Mouse (Mus musculus): ENCODE measurements around the gene Trpc4ap. TPM values are rescaled to one million over a fixed set of nuclear protein-coding genes. Genes with fewer than 3 reads are reported as not detected.

Trpc4ap gene
- polyA plus RNA-seq, 1 experiment: 81.2 TPM

- TF ChIP-seq EP300 (IDR thresholded peaks at IDR 0.05; ENCODE audit: insufficient read depth, low read depth, low read length): no peak
- no peak for TF ChIP-seq CTCF (IDR thresholded peaks at IDR 0.05; ENCODE audit: low read depth, low read length)
- TF ChIP-seq POLR2A (IDR thresholded peaks at IDR 0.05; ENCODE audit: insufficient read depth, low read length): no peak
- no peak overlapping the region for H3K27ac ChIP-seq (ENCODE audit: insufficient read depth, low read length)
- H3K27me3 ChIP-seq (ENCODE audit: control insufficient read depth, insufficient read depth, low read length, poor library complexity, severe bottlenecking): no peaks in the 10 kb centered on the region
- no peaks in the 10 kb centered on the region for H3K4me1 ChIP-seq (ENCODE audit: control insufficient read depth, insufficient read depth, low read length)
- H3K9me3 ChIP-seq (replicated peaks; ENCODE audit: control insufficient read depth, insufficient read depth, low read length, poor library complexity, severe bottlenecking): no peaks in the 10 kb centered on the region
- no peaks in the 10 kb centered on the region for H3K36me3 ChIP-seq (ENCODE audit: control insufficient read depth, insufficient read depth, low read length, poor library complexity, severe bottlenecking)
- H3K4me3 ChIP-seq (ENCODE audit: low read depth, low read length): no peak overlapping the region
- H3K9ac ChIP-seq (ENCODE audit: low read depth, poor library complexity, severe bottlenecking): no peak overlapping the region
These were observed 3.0 kb downstream of the Trpc4ap start for GRCm38 (mm10) chr2:155689211-155689610.

GRCm38 (mm10) chr2:155687746-155688145 lies 4.4 kb downstream of the Trpc4ap start:
- Histone ChIP-seq H3K9me3 (replicated peaks; ENCODE audit: control insufficient read depth, insufficient read depth, low read length, poor library complexity, severe bottlenecking) (no peaks in the 10 kb centered on the region), H3K36me3 (ENCODE audit: control insufficient read depth, insufficient read depth, low read length, poor library complexity, severe bottlenecking) (no peaks in the 10 kb centered on the region), H3K4me1 (ENCODE audit: control insufficient read depth, insufficient read depth, low read length) (no peaks in the 10 kb centered on the region), H3K27ac (ENCODE audit: insufficient read depth, low read length) (no peak overlapping the region), H3K9ac (ENCODE audit: low read depth, poor library complexity, severe bottlenecking) (no peak overlapping the region), H3K27me3 (ENCODE audit: control insufficient read depth, insufficient read depth, low read length, poor library complexity, severe bottlenecking) (no peaks in the 10 kb centered on the region), H3K4me3 (ENCODE audit: low read depth, low read length) (no peak overlapping the region)
- TF ChIP-seq CTCF (IDR thresholded peaks at IDR 0.05; ENCODE audit: low read depth, low read length): no peak
- no peak for TF ChIP-seq EP300 (IDR thresholded peaks at IDR 0.05; ENCODE audit: insufficient read depth, low read depth, low read length)
- no peak for TF ChIP-seq POLR2A (IDR thresholded peaks at IDR 0.05; ENCODE audit: insufficient read depth, low read length)

- H3K4me1 ChIP-seq (ENCODE audit: control insufficient read depth, insufficient read depth, low read length): no peaks in the 10 kb centered on the region
- TF ChIP-seq EP300 (IDR thresholded peaks at IDR 0.05; ENCODE audit: insufficient read depth, low read depth, low read length) (no peak), POLR2A (IDR thresholded peaks at IDR 0.05; ENCODE audit: insufficient read depth, low read length) (no peak), CTCF (IDR thresholded peaks at IDR 0.05; ENCODE audit: low read depth, low read length) (no peak)
- no peaks in the 10 kb centered on the region for H3K9me3 ChIP-seq (replicated peaks; ENCODE audit: control insufficient read depth, insufficient read depth, low read length, poor library complexity, severe bottlenecking)
- H3K36me3 ChIP-seq (ENCODE audit: control insufficient read depth, insufficient read depth, low read length, poor library complexity, severe bottlenecking): no peaks in the 10 kb centered on the region
- H3K27ac ChIP-seq (ENCODE audit: insufficient read depth, low read length): no peak overlapping the region
- no peaks in the 10 kb centered on the region for H3K27me3 ChIP-seq (ENCODE audit: control insufficient read depth, insufficient read depth, low read length, poor library complexity, severe bottlenecking)
- H3K4me3 ChIP-seq (ENCODE audit: low read depth, low read length): no peak overlapping the region
- H3K9ac ChIP-seq (ENCODE audit: low read depth, poor library complexity, severe bottlenecking): no peak overlapping the region
These were observed 5.6 kb downstream of the Trpc4ap start for GRCm38 (mm10) chr2:155686572-155686971.

- Histone ChIP-seq H3K9ac (ENCODE audit: low read depth, poor library complexity, severe bottlenecking) (no peak overlapping the region), H3K36me3 (ENCODE audit: control insufficient read depth, insufficient read depth, low read length, poor library complexity, severe bottlenecking) (no peaks in the 10 kb centered on the region), H3K4me1 (ENCODE audit: control insufficient read depth, insufficient read depth, low read length) (no peaks in the 10 kb centered on the region), H3K4me3 (ENCODE audit: low read depth, low read length) (no peak overlapping the region), H3K27me3 (ENCODE audit: control insufficient read depth, insufficient read depth, low read length, poor library complexity, severe bottlenecking) (no peaks in the 10 kb centered on the region), H3K27ac (ENCODE audit: insufficient read depth, low read length) (no peak overlapping the region), H3K9me3 (replicated peaks; ENCODE audit: control insufficient read depth, insufficient read depth, low read length, poor library complexity, severe bottlenecking) (no peaks in the 10 kb centered on the region)
- no peak for TF ChIP-seq EP300 (IDR thresholded peaks at IDR 0.05; ENCODE audit: insufficient read depth, low read depth, low read length)
- TF ChIP-seq POLR2A (IDR thresholded peaks at IDR 0.05; ENCODE audit: insufficient read depth, low read length): no peak
- no peak for TF ChIP-seq CTCF (IDR thresholded peaks at IDR 0.05; ENCODE audit: low read depth, low read length)
These were observed 8.4 kb downstream of the Trpc4ap start for GRCm38 (mm10) chr2:155683821-155684220.

GRCm38 (mm10) chr2:155683137-155683536 lies 9.0 kb downstream of the Trpc4ap start:
- no peaks in the 10 kb centered on the region for H3K9me3 ChIP-seq (replicated peaks; ENCODE audit: control insufficient read depth, insufficient read depth, low read length, poor library complexity, severe bottlenecking)
- H3K4me3 ChIP-seq (ENCODE audit: low read depth, low read length): no peak overlapping the region
- TF ChIP-seq EP300 (IDR thresholded peaks at IDR 0.05; ENCODE audit: insufficient read depth, low read depth, low read length) (no peak), POLR2A (IDR thresholded peaks at IDR 0.05; ENCODE audit: insufficient read depth, low read length) (no peak), CTCF (IDR thresholded peaks at IDR 0.05; ENCODE audit: low read depth, low read length) (no peak)
- no peaks in the 10 kb centered on the region for H3K27me3 ChIP-seq (ENCODE audit: control insufficient read depth, insufficient read depth, low read length, poor library complexity, severe bottlenecking)
- H3K36me3 ChIP-seq (ENCODE audit: control insufficient read depth, insufficient read depth, low read length, poor library complexity, severe bottlenecking): no peaks in the 10 kb centered on the region
- no peak overlapping the region for H3K27ac ChIP-seq (ENCODE audit: insufficient read depth, low read length)
- no peaks in the 10 kb centered on the region for H3K4me1 ChIP-seq (ENCODE audit: control insufficient read depth, insufficient read depth, low read length)
- no peak overlapping the region for H3K9ac ChIP-seq (ENCODE audit: low read depth, poor library complexity, severe bottlenecking)

- Histone ChIP-seq H3K27ac (ENCODE audit: insufficient read depth, low read length) (no peak overlapping the region), H3K9me3 (replicated peaks; ENCODE audit: control insufficient read depth, insufficient read depth, low read length, poor library complexity, severe bottlenecking) (no peaks in the 10 kb centered on the region), H3K36me3 (ENCODE audit: control insufficient read depth, insufficient read depth, low read length, poor library complexity, severe bottlenecking) (no peaks in the 10 kb centered on the region), H3K27me3 (ENCODE audit: control insufficient read depth, insufficient read depth, low read length, poor library complexity, severe bottlenecking) (no peaks in the 10 kb centered on the region), H3K9ac (ENCODE audit: low read depth, poor library complexity, severe bottlenecking) (no peak overlapping the region), H3K4me3 (ENCODE audit: low read depth, low read length) (no peak overlapping the region), H3K4me1 (ENCODE audit: control insufficient read depth, insufficient read depth, low read length) (no peaks in the 10 kb centered on the region)
- TF ChIP-seq CTCF (IDR thresholded peaks at IDR 0.05; ENCODE audit: low read depth, low read length) (no peak), EP300 (IDR thresholded peaks at IDR 0.05; ENCODE audit: insufficient read depth, low read depth, low read length) (no peak), POLR2A (IDR thresholded peaks at IDR 0.05; ENCODE audit: insufficient read depth, low read length) (no peak)
These were observed 10.3 kb downstream of the Trpc4ap start for GRCm38 (mm10) chr2:155681874-155682273.

Data from ES-Bruce4 (cell line).